Mouse (Mus musculus) MEL (cell line): ENCODE measurements around the gene Gys2. TPM values are rescaled to one million over a fixed set of nuclear protein-coding genes. Genes with fewer than 3 reads are reported as not detected.

Source experiments
- DNase-seq: peaks from one replicate; pipeline ENCODE4 v3.0.0; 2011; ENCODE audit warnings: low read depth, low spot score
- H3K27ac ChIP-seq: 2 replicates; pipeline ENCODE4 v1.5.1; 2012; ENCODE audit warnings: low read depth, mild to moderate bottlenecking, control low read depth, low read length, moderate library complexity; ENCODE audit not compliant: control insufficient read depth
- H3K27me3 ChIP-seq, 2 experiments: fragments of 150-350 bp in 1 of 2; sonication (generic) in 1 of 2; 2 replicates each; pipeline ENCODE4 v1.6.1; 2012; ENCODE audit warnings: low read length in 2 of 2, mild to moderate bottlenecking in 2 of 2, improper control_type of control experiment in 1 of 2, moderate library complexity in 1 of 2; ENCODE audit not compliant: insufficient read depth in 2 of 2, control insufficient read depth in 1 of 2
- H3K36me3 ChIP-seq, 2 experiments: 2 replicates each; pipeline ENCODE4 v1.6.1; 2012 to 2014; ENCODE audit warnings: low read length in 2 of 2, improper control_type of control experiment in 1 of 2, inconsistent platforms in 1 of 2, mild to moderate bottlenecking in 1 of 2; ENCODE audit not compliant: insufficient read depth in 2 of 2, control insufficient read depth in 1 of 2
- H3K4me1 ChIP-seq, 2 experiments: fragments of 150-350 bp in 1 of 2; sonication (generic) in 1 of 2; 2 replicates each; pipeline ENCODE4 v1.6.1; 2012; ENCODE audit warnings: low read length in 2 of 2, improper control_type of control experiment in 1 of 2, mild to moderate bottlenecking in 1 of 2; ENCODE audit not compliant: insufficient read depth in 2 of 2, control insufficient read depth in 1 of 2
- H3K4me3 ChIP-seq, 2 experiments: fragments of 150-350 bp in 1 of 2; sonication (generic) in 1 of 2; 2 replicates each; pipeline ENCODE4 v1.5.1; 2012; ENCODE audit warnings: low read depth in 2 of 2, low read length in 2 of 2, mild to moderate bottlenecking in 2 of 2, moderate library complexity in 2 of 2, control low read depth in 1 of 2, improper control_type of control experiment in 1 of 2; ENCODE audit not compliant: control insufficient read depth in 1 of 2, insufficient read depth in 1 of 2
- H3K79me2 ChIP-seq: 2 replicates; pipeline ENCODE4 v1.6.1; 2012; ENCODE audit warnings: mild to moderate bottlenecking, low read length, moderate library complexity; ENCODE audit not compliant: control insufficient read depth, poor library complexity, insufficient read depth
- H3K9ac ChIP-seq: 2 replicates; pipeline ENCODE4 v1.6.1; 2012; ENCODE audit warnings: low read depth, mild to moderate bottlenecking, control low read depth, low read length, moderate library complexity; ENCODE audit not compliant: control insufficient read depth, poor library complexity, severe bottlenecking
- H3K9me3 ChIP-seq: fragments of 150-350 bp; sonication (generic); replicated peaks from 2 replicates; pipeline ENCODE4 v1.6.1; 2012; ENCODE audit warnings: mild to moderate bottlenecking, low read length, improper control_type of control experiment, moderate library complexity; ENCODE audit not compliant: insufficient read depth
- BHLHE40 ChIP-seq: IDR thresholded peaks from 2 replicates; pipeline ENCODE4 v1.6.1; 2012; ENCODE audit warnings: low read depth, mild to moderate bottlenecking, inconsistent platforms, low read length, improper control_type of control experiment, borderline replicate concordance
- CTCF ChIP-seq, 3 experiments: IDR thresholded peaks in 2 of 3; conservative IDR thresholded peaks in 1 of 3; 2 replicates each; pipeline ENCODE4 v1.5.1; 2011 to 2012; ENCODE audit warnings: low read length in 3 of 3, low read depth in 2 of 3, mild to moderate bottlenecking in 2 of 3, improper control_type of control experiment in 1 of 3, inconsistent platforms in 1 of 3, mixed read lengths in 1 of 3, moderate library complexity in 1 of 3; ENCODE audit not compliant: control insufficient read depth in 1 of 3, insufficient read depth in 1 of 3, poor library complexity in 1 of 3, severe bottlenecking in 1 of 3
- E2F4 ChIP-seq: IDR thresholded peaks from 2 replicates; pipeline ENCODE4 v1.6.1; 2011; ENCODE audit warnings: low read depth, low read length, improper control_type of control experiment, borderline replicate concordance
- EP300 ChIP-seq, 2 experiments: IDR thresholded peaks; 2 replicates each; pipeline ENCODE4 v1.6.1; 2011; ENCODE audit warnings: improper control_type of control experiment in 2 of 2, low read length in 2 of 2, low read depth in 1 of 2, mild to moderate bottlenecking in 1 of 2
- ETS1 ChIP-seq: IDR thresholded peaks from 2 replicates; pipeline ENCODE4 v1.6.1; 2012; ENCODE audit warnings: low read depth, mild to moderate bottlenecking, inconsistent platforms, low read length, improper control_type of control experiment, moderate library complexity
- JUND ChIP-seq: IDR thresholded peaks from 2 replicates; pipeline ENCODE4 v1.6.1; 2011; ENCODE audit warnings: low read depth, mild to moderate bottlenecking, improper control_type of control experiment, low read length
- MEF2A ChIP-seq: IDR thresholded peaks from 2 replicates; pipeline ENCODE4 v1.6.1; 2014; ENCODE audit warnings: low read depth, mild to moderate bottlenecking, inconsistent platforms, low read length, improper control_type of control experiment; ENCODE audit not compliant: poor library complexity, insufficient replicate concordance, severe bottlenecking; ENCODE audit errors: extremely low read depth
- MYB ChIP-seq: IDR thresholded peaks from 2 replicates; pipeline ENCODE4 v1.6.1; 2011; ENCODE audit warnings: mild to moderate bottlenecking, low read depth, low read length, improper control_type of control experiment
- MYC ChIP-seq: IDR thresholded peaks from 2 replicates; pipeline ENCODE4 v1.6.1; 2011; ENCODE audit warnings: low read depth, mild to moderate bottlenecking, low read length, improper control_type of control experiment, moderate library complexity
- NELFE ChIP-seq: IDR thresholded peaks from 2 replicates; pipeline ENCODE4 v1.6.1; 2011; ENCODE audit warnings: low read depth, low read length, improper control_type of control experiment
- POLR2A ChIP-seq, 2 experiments: IDR thresholded peaks; 2 replicates each; pipeline ENCODE4 v1.6.1; 2011 to 2012; ENCODE audit warnings: low read length in 2 of 2, mild to moderate bottlenecking in 2 of 2, control low read depth in 1 of 2, improper control_type of control experiment in 1 of 2, low read depth in 1 of 2, moderate library complexity in 1 of 2; ENCODE audit not compliant: control insufficient read depth in 1 of 2, insufficient read depth in 1 of 2, poor library complexity in 1 of 2
- POLR2AphosphoS2 ChIP-seq: IDR thresholded peaks from 2 replicates; pipeline ENCODE4 v1.6.1; 2011; ENCODE audit warnings: low read length, improper control_type of control experiment
- SMC3 ChIP-seq: IDR thresholded peaks from 2 replicates; pipeline ENCODE4 v1.6.1; 2011; ENCODE audit warnings: low read depth, low read length, improper control_type of control experiment
- TBP ChIP-seq: IDR thresholded peaks from 2 replicates; pipeline ENCODE4 v1.8.0; 2011; ENCODE audit warnings: low read depth, low read length, improper control_type of control experiment
- ZKSCAN1 ChIP-seq: IDR thresholded peaks from 2 replicates; pipeline ENCODE4 v1.6.1; 2012; ENCODE audit warnings: low read depth, mild to moderate bottlenecking, inconsistent platforms, low read length, improper control_type of control experiment, moderate library complexity
- ZMIZ1 ChIP-seq: IDR thresholded peaks from 2 replicates; pipeline ENCODE4 v1.6.1; 2012; ENCODE audit warnings: low read depth, mild to moderate bottlenecking, inconsistent platforms, low read length, improper control_type of control experiment, moderate library complexity
- ZNF384 ChIP-seq: IDR thresholded peaks from 2 replicates; pipeline ENCODE4 v1.6.1; 2012; ENCODE audit warnings: low read depth, mild to moderate bottlenecking, inconsistent platforms, low read length, improper control_type of control experiment
- polyA plus RNA-seq, 2 experiments: library from polyadenylated mRNA; stranded (reverse) in 1 of 2; unstranded in 1 of 2; fragments of >175 nt in 1 of 2; fragments of >200 nt in 1 of 2; gene quantifications; 2 replicates each; pipeline versions ENCODE4 v1.2.1 to v1.2.4; 2012; ENCODE audit warnings: low replicate concordance in 2 of 2, low read depth in 1 of 2; ENCODE audit not compliant: insufficient read length in 2 of 2, insufficient read depth in 1 of 2, missing spikeins in 1 of 2
- total RNA-seq: library from RNA; depleted of rRNA; stranded (reverse); fragments of 300-350 nt; gene quantifications from 2 replicates; pipeline ENCODE4 v1.2.3, GENCODE M21; 2012

Gene Gys2
- total and polyA plus RNA-seq, 3 experiments = not detected

DNA sequence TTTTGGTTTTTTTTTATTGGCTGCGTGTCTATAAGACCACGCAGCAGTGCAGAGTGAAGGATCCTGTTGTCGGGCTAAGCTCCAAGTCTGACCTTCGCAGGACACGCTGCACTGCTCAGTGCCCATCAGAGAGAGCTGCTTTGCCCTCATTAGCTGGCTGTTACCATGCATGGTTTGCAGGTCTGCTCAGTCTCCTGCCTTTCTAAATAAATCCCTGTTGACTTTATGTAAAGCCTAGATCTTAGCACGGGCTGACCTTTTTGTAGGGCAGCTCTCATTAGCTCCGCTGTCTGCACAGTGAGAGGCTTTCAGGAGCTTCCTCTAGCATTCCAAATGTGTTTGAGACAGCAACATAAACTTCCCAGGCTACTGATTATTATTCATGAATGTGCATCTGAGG is 14.9 kb downstream of the Gys2 start:
- H3K4me1 ChIP-seq = no peaks in the 10 kb centered on the region
- DNase-seq = no peak
- H3K79me2 ChIP-seq = no peaks in the 10 kb centered on the region
- no peaks in the 10 kb centered on the region for H3K9me3 ChIP-seq
- TF ChIP-seq TBP = no peak
- no peak for TF ChIP-seq MYC
- TF ChIP-seq SMC3 = no peak
- no peak for TF ChIP-seq MYB
- TF ChIP-seq ZKSCAN1 = no peak
- TF ChIP-seq CTCF (IDR thresholded peaks at IDR 0.05 in 2 of 3, conservative IDR thresholded peaks at IDR 0.05 in 1 of 3; ENCODE audit: control insufficient read depth in 1 of 3, insufficient read depth in 1 of 3, low read depth in 2 of 3, low read length in 3 of 3, poor library complexity in 1 of 3, severe bottlenecking in 1 of 3) = no peak
- no peak for TF ChIP-seq BHLHE40
- TF ChIP-seq NELFE = no peak
- no peak overlapping the region for H3K4me3 ChIP-seq
- H3K36me3 ChIP-seq = no peaks in the 10 kb centered on the region
- no peak overlapping the region for H3K27ac ChIP-seq
- no peak overlapping the region for H3K9ac ChIP-seq
- no peaks in the 10 kb centered on the region for H3K27me3 ChIP-seq

DNA sequence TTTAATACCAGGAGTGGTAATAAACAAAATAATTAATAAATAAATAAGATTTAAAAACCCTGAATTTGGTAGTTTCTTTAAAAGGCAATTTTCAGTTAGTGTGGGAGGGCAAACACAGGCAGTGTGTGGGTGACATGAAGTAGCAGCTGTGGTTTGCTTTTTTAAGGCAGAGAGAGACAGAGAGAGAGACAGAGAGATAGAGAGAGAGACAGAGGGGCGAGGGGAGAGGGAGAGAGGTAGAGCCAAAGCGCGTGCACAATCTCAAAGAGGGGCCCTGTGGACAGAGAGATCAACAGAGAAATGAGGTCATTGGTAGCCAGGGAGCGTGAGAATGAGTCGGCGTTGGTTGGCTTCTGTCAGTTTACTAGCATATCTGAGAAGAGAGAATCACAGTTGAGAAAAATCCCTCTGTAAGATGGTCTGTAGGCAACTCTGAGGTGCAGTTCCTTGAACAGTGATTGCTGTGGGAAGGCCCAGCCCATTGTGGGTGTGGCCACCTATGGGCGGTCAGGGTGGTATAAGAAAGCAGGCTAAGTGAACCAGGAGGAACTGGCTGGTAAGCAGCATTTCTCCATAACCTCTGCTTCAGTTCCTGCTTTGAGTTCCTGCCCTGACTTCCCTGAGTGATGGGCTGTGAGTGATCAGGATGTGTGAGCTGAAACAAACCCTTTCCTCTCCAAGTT is 17.5 kb downstream of the Gys2 start:
- H3K4me3 ChIP-seq = no peak overlapping the region
- DNase-seq = peak; percentile 2
- no peaks in the 10 kb centered on the region for H3K27me3 ChIP-seq
- no peak overlapping the region for H3K9ac ChIP-seq
- H3K9me3 ChIP-seq = no peaks in the 10 kb centered on the region
- no peak for TF ChIP-seq CTCF (IDR thresholded peaks at IDR 0.05 in 2 of 3, conservative IDR thresholded peaks at IDR 0.05 in 1 of 3; ENCODE audit: control insufficient read depth in 1 of 3, insufficient read depth in 1 of 3, low read depth in 2 of 3, low read length in 3 of 3, poor library complexity in 1 of 3, severe bottlenecking in 1 of 3)
- TF ChIP-seq MEF2A = no peak
- TF ChIP-seq SMC3 = no peak
- no peak for TF ChIP-seq ZMIZ1
- TF ChIP-seq E2F4 = no peak
- TF ChIP-seq ETS1 = no peak
- no peak for TF ChIP-seq JUND
- TF ChIP-seq ZNF384 = no peak
- TF ChIP-seq EP300 (IDR thresholded peaks at IDR 0.05; ENCODE audit: low read depth in 1 of 2, low read length in 2 of 2) = no peak
- no peak for TF ChIP-seq BHLHE40
- no peak for TF ChIP-seq POLR2A (IDR thresholded peaks at IDR 0.05; ENCODE audit: control insufficient read depth in 1 of 2, insufficient read depth in 1 of 2, low read depth in 1 of 2, low read length in 2 of 2, poor library complexity in 1 of 2)
- TF ChIP-seq POLR2AphosphoS2 = no peak
- no peaks in the 10 kb centered on the region for H3K79me2 ChIP-seq
- no peaks in the 10 kb centered on the region for H3K4me1 ChIP-seq
- no peaks in the 10 kb centered on the region for H3K36me3 ChIP-seq
- H3K27ac ChIP-seq = no peak overlapping the region
